Mouse (Mus musculus): ENCODE measurements at regions not wholly inside any gene's neighbourhood (a gene's known extent, or its start where the extent isn't known, plus 50 kb on each side); places are given as distances from the start of the nearest gene placed in this dataset.

GRCm38 (mm10) chr3:107826241-107826760 lies 50.7 kb upstream of the Eps8l3 start:
- DNase-seq (ENCODE audit: low read depth, low spot score), result no peak

- peak; percentile 66 for DNase-seq (ENCODE audit: low read depth, low spot score)
Observed at GRCm38 (mm10) chr3:107825468-107825867, 51.6 kb upstream of the Eps8l3 start.

GRCm38 (mm10) chr3:107824378-107824777 lies 52.7 kb upstream of the Eps8l3 start:
- DNase-seq (ENCODE audit: low read depth, low spot score), result no peak

- no peak for DNase-seq (ENCODE audit: low read depth, low spot score)
Observed at GRCm38 (mm10) chr3:107823655-107824266, 53.3 kb upstream of the Eps8l3 start.

GRCm38 (mm10) chr3:107823177-107823576 lies 53.9 kb upstream of the Eps8l3 start:
- no peak for DNase-seq (ENCODE audit: low read depth, low spot score)

GRCm38 (mm10) chr3:107822499-107822898 lies 54.5 kb upstream of the Eps8l3 start:
- DNase-seq (ENCODE audit: low read depth, low spot score), result no peak

GRCm38 (mm10) chr3:107821952-107822351 lies 55.1 kb upstream of the Eps8l3 start:
- no peak for DNase-seq (ENCODE audit: low read depth, low spot score)

- no peak for DNase-seq (ENCODE audit: low read depth, low spot score)
Observed at GRCm38 (mm10) chr3:107819622-107820021, 57.4 kb upstream of the Eps8l3 start.

GRCm38 (mm10) chr3:107818616-107819495 lies 58.2 kb upstream of the Eps8l3 start:
- DNase-seq (ENCODE audit: low read depth, low spot score), result no peak

- DNase-seq (ENCODE audit: low read depth, low spot score), result no peak
Observed at GRCm38 (mm10) chr3:107816031-107816430, 55.8 kb upstream of the Csf1 start.

GRCm38 (mm10) chr3:107814280-107814679 lies 54.0 kb upstream of the Csf1 start:
- no peak for DNase-seq (ENCODE audit: low read depth, low spot score)

- no peak for DNase-seq (ENCODE audit: low read depth, low spot score)
Observed at GRCm38 (mm10) chr3:107812885-107813284, 52.6 kb upstream of the Csf1 start.

GRCm38 (mm10) chr3:107812341-107812740 lies 52.1 kb upstream of the Csf1 start:
- no peak for DNase-seq (ENCODE audit: low read depth, low spot score)

- no peak for DNase-seq (ENCODE audit: low read depth, low spot score)
Observed at GRCm38 (mm10) chr3:107810452-107811050, 50.3 kb upstream of the Csf1 start.
